Mouse (Mus musculus): Measurements from ENCODE around the gene Kdm4b. TPM values are rescaled to one million over a fixed set of nuclear protein-coding genes. Genes with fewer than 3 reads are reported as not detected.

Gene Kdm4b
- total and polyA plus RNA-seq, 3 experiments = 9.1 to 27.5 TPM; not detected in 1

DNA sequence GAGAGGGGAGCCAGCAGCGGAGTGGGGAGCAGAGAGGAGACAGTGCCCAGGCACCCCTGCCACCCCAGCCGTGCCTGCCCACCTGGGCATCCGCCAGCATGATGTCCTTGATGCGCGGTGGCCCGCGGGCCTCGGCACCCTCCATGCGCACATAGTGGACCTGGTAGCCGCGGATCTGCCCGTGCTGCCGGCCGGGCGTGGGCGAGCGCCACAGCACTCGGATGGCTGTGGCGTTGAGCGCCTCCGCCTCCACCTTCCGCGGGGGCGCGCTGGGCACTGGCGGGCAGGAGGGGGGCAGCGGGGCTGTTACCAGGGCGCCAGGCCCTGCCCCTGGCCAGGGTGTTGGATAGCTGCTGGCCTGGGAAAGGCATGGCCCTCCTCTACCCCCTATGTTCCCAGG lies 102.0 kb downstream of the Kdm4b start:
- DNase-seq (ENCODE audit: low read depth, low spot score) = no peak
- H3K4me1 ChIP-seq (ENCODE audit: control insufficient read depth in 1 of 2, insufficient read depth in 2 of 2, low read length in 2 of 2) = no peaks in the 10 kb centered on the region
- TF ChIP-seq BHLHE40 (IDR thresholded peaks at IDR 0.05; ENCODE audit: borderline replicate concordance, low read depth, low read length) (no peak), RAD21 (IDR thresholded peaks at IDR 0.05; ENCODE audit: low read depth, low read length) (no peak), RCOR1 (IDR thresholded peaks at IDR 0.05; ENCODE audit: low read depth, low read length) (no peak), ETS1 (IDR thresholded peaks at IDR 0.05; ENCODE audit: low read depth, low read length) (no peak), TAL1 (IDR thresholded peaks at IDR 0.05; ENCODE audit: low read length) (no peak), NELFE (IDR thresholded peaks at IDR 0.05; ENCODE audit: low read depth, low read length) (no peak), CHD1 (IDR thresholded peaks at IDR 0.05; ENCODE audit: low read depth, low read length) (no peak), TCF12 (IDR thresholded peaks at IDR 0.05; ENCODE audit: low read depth, low read length) (no peak), ELF1 (IDR thresholded peaks at IDR 0.05; ENCODE audit: low read depth, low read length) (no peak), MXI1 (IDR thresholded peaks at IDR 0.05; ENCODE audit: low read depth, low read length) (no peak)
- no peaks in the 10 kb centered on the region for H3K79me2 ChIP-seq (ENCODE audit: control insufficient read depth, insufficient read depth, low read length, poor library complexity)
- no peaks in the 10 kb centered on the region for H3K27me3 ChIP-seq (ENCODE audit: control insufficient read depth in 1 of 2, insufficient read depth in 2 of 2, low read length in 2 of 2)
- no peaks in the 10 kb centered on the region; a peak in 2 of 4 replicates for H3K36me3 ChIP-seq (ENCODE audit: control insufficient read depth in 1 of 2, insufficient read depth in 2 of 2, low read length in 2 of 2)
- no peak overlapping the region for H3K9ac ChIP-seq (ENCODE audit: control insufficient read depth, low read depth, low read length, poor library complexity, severe bottlenecking)
- H3K4me3 ChIP-seq (ENCODE audit: control insufficient read depth in 1 of 2, insufficient read depth in 1 of 2, low read depth in 2 of 2, low read length in 2 of 2) = no peak overlapping the region
- H3K27ac ChIP-seq (ENCODE audit: control insufficient read depth, low read depth, low read length) = no peak overlapping the region
- no peaks in the 10 kb centered on the region for H3K9me3 ChIP-seq (replicated peaks; ENCODE audit: insufficient read depth, low read length)

DNA sequence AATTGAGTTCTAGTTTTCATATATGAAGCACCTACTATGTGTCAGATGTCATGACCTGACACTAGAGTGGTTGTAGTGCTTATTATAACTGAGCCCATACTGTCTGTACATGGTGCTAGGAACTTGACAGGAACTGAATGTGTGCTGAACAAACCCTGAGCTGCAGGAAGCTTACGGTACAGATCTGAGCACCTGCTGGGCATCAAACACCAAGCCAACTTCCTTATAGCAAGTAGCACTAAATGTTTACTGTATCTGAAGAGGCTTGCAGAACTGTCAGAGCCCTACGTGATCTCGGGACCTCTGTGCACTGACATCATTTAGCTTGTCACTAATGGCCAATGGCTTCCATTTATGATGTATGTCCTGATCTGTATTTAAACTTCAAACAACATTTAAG lies 105.7 kb downstream of the Kdm4b start:
- no peaks in the 10 kb centered on the region for H3K4me1 ChIP-seq (ENCODE audit: control insufficient read depth in 1 of 2, insufficient read depth in 2 of 2, low read length in 2 of 2)
- H3K79me2 ChIP-seq (ENCODE audit: control insufficient read depth, insufficient read depth, low read length, poor library complexity) = no peaks in the 10 kb centered on the region
- TF ChIP-seq USF2 (IDR thresholded peaks at IDR 0.05; ENCODE audit: borderline replicate concordance in 1 of 2, insufficient read depth in 1 of 2, low read depth in 1 of 2, low read length in 2 of 2) = no peak
- no peak for TF ChIP-seq ZMIZ1 (IDR thresholded peaks at IDR 0.05; ENCODE audit: low read depth, low read length)
- TF ChIP-seq MXI1 (IDR thresholded peaks at IDR 0.05; ENCODE audit: low read depth, low read length) = no peak
- TF ChIP-seq ZC3H11A (IDR thresholded peaks at IDR 0.05; ENCODE audit: low read depth, low read length) = no peak
- TF ChIP-seq MYB (IDR thresholded peaks at IDR 0.05; ENCODE audit: low read depth, low read length) = no peak
- TF ChIP-seq E2F4 (IDR thresholded peaks at IDR 0.05; ENCODE audit: borderline replicate concordance, low read depth, low read length) = no peak
- TF ChIP-seq NRF1 (IDR thresholded peaks at IDR 0.05; ENCODE audit: insufficient read depth, low read depth, low read length, poor library complexity, severe bottlenecking) = no peak
- TF ChIP-seq GATA1 (IDR thresholded peaks at IDR 0.05; ENCODE audit: low read depth, low read length) = no peak
- TF ChIP-seq UBTF (IDR thresholded peaks at IDR 0.05; ENCODE audit: borderline replicate concordance, insufficient read depth, low read depth, low read length) = no peak
- no peak for TF ChIP-seq TCF12 (IDR thresholded peaks at IDR 0.05; ENCODE audit: low read depth, low read length)
- no peak for TF ChIP-seq BHLHE40 (IDR thresholded peaks at IDR 0.05; ENCODE audit: borderline replicate concordance, low read depth, low read length)
- no peak for TF ChIP-seq SMC3 (IDR thresholded peaks at IDR 0.05; ENCODE audit: low read depth, low read length)
- TF ChIP-seq GABPA (IDR thresholded peaks at IDR 0.05; ENCODE audit: low read depth, low read length) = no peak
- H3K4me3 ChIP-seq (ENCODE audit: control insufficient read depth in 1 of 2, insufficient read depth in 1 of 2, low read depth in 2 of 2, low read length in 2 of 2) = no peak overlapping the region
- H3K9me3 ChIP-seq (replicated peaks; ENCODE audit: insufficient read depth, low read length) = no peaks in the 10 kb centered on the region
- no peak overlapping the region for H3K27ac ChIP-seq (ENCODE audit: control insufficient read depth, low read depth, low read length)
- H3K27me3 ChIP-seq (ENCODE audit: control insufficient read depth in 1 of 2, insufficient read depth in 2 of 2, low read length in 2 of 2) = no peaks in the 10 kb centered on the region
- H3K36me3 ChIP-seq (ENCODE audit: control insufficient read depth in 1 of 2, insufficient read depth in 2 of 2, low read length in 2 of 2) = peaks cover 0 to 1% of the 10 kb centered on the region in 2 experiments; a peak in 2 of 4 replicates
- DNase-seq (ENCODE audit: low read depth, low spot score) = no peak
- no peak overlapping the region for H3K9ac ChIP-seq (ENCODE audit: control insufficient read depth, low read depth, low read length, poor library complexity, severe bottlenecking)

Measured in MEL (cell line).